Mouse (Mus musculus): ENCODE data around the gene Slx4ip. TPM values are rescaled to one million over a fixed set of nuclear protein-coding genes. Genes with fewer than 3 reads are reported as not detected.
A peak's percentile ranks its signal among the peaks of the same experiment; 100 is the strongest.
"Not testable (repeated sequence)": the region's sequence is repeated elsewhere in the genome, so short reads cannot be mapped to it uniquely, and the experiment has no call there.

The Slx4ip gene
- polyA plus RNA-seq (2016; fragmentation: Nextera tagmentation; extraction: Ambion mirVana), result 11.6 and 12.1 TPM in 2 replicates

- no peaks in the 10 kb centered on the region for H3K36me3 ChIP-seq (replicated peaks)
- H3K27ac ChIP-seq, result peak within 1 kb of the TSS; percentile 89
- peak within 1 kb of the TSS; percentile 67 for H3K4me3 ChIP-seq (replicated peaks)
- WGBS, result under 1% methylated on average over 49 of the region's 49 CpGs
- H3K4me1 ChIP-seq, result peaks cover 6% of the 10 kb centered on the region
- H3K27me3 ChIP-seq, result no peaks in the 10 kb centered on the region
- ATAC-seq (ENCODE audit: low FRiP score), result peak; percentile 98
- H3K9ac ChIP-seq, result peak within 1 kb of the TSS; percentile 66
- H3K4me2 ChIP-seq, result peak within 1 kb of the TSS; percentile 48
- H3K9me3 ChIP-seq, result no peaks in the 10 kb centered on the region
These were observed at the start of gene Slx4ip, which contains the start of the genes AL731706.1 and Mkks for GRCm38 (mm10) chr2:136891068-136891950. Slx4ip (plus strand) TSS chr2:136891218. AL731706.1 (minus strand) TSS chr2:136891389. Mkks (minus strand) TSS chr2:136891389.

- no peaks in the 10 kb centered on the region for H3K36me3 ChIP-seq (replicated peaks)
- no peak overlapping the region for H3K9ac ChIP-seq
- no peak overlapping the region for H3K4me3 ChIP-seq (replicated peaks)
- no peaks in the 10 kb centered on the region for H3K9me3 ChIP-seq
- H3K27me3 ChIP-seq, result no peaks in the 10 kb centered on the region
- no peak overlapping the region for H3K27ac ChIP-seq
- no peak overlapping the region for H3K4me2 ChIP-seq
- no peak for ATAC-seq (ENCODE audit: low FRiP score)
- 79% methylated on average over 3 of the region's 3 CpGs for WGBS
- peaks cover 20% of the 10 kb centered on the region for H3K4me1 ChIP-seq
These were observed 40.7 kb upstream of the Slx4ip start for GRCm38 (mm10) chr2:136850366-136850765.

- Histone ChIP-seq H3K27ac (peak overlapping the region; percentile 65), H3K27me3 (no peaks in the 10 kb centered on the region), H3K4me3 (replicated peaks) (no peak overlapping the region), H3K4me1 (peaks cover 22% of the 10 kb centered on the region), H3K36me3 (replicated peaks) (no peaks in the 10 kb centered on the region), H3K9me3 (no peaks in the 10 kb centered on the region), H3K9ac (no peak overlapping the region), H3K4me2 (no peak overlapping the region; the same call in 1 of the 2 replicates)
- 8% methylated on average over 5 of the region's 5 CpGs for WGBS
- peak; percentile 64; the same call in 1 of the 2 replicates for ATAC-seq (ENCODE audit: low FRiP score)
These were observed 36.3 kb upstream of the Slx4ip start for GRCm38 (mm10) chr2:136854543-136855388.

- Histone ChIP-seq H3K9me3 (no peaks in the 10 kb centered on the region), H3K27ac (no peak within 1 kb of the TSS), H3K4me3 (replicated peaks) (no peak within 1 kb of the TSS), H3K4me2 (no peak within 1 kb of the TSS), H3K36me3 (replicated peaks) (peaks cover 24% of the 10 kb centered on the region), H3K4me1 (no peaks in the 10 kb centered on the region), H3K9ac (no peak within 1 kb of the TSS), H3K27me3 (no peaks in the 10 kb centered on the region)
- no peak for ATAC-seq (ENCODE audit: low FRiP score)
- WGBS, result 95% methylated on average over 2 of the region's 2 CpGs
These were observed 5.4 kb upstream of the Slx4ip start, which contains the start of gene AL731706.2 for GRCm38 (mm10) chr2:136885579-136885978. AL731706.2 (minus strand) TSS chr2:136885679.

- 69% methylated on average over 4 of the region's 4 CpGs for WGBS
- H3K27me3 ChIP-seq, result no peaks in the 10 kb centered on the region
- no peak for ATAC-seq (ENCODE audit: low FRiP score)
- H3K4me3 ChIP-seq (replicated peaks), result no peak overlapping the region
- H3K9me3 ChIP-seq, result no peaks in the 10 kb centered on the region
- H3K36me3 ChIP-seq (replicated peaks), result peaks cover 14% of the 10 kb centered on the region
- no peak overlapping the region for H3K4me2 ChIP-seq
- H3K9ac ChIP-seq, result no peak overlapping the region
- no peaks in the 10 kb centered on the region for H3K4me1 ChIP-seq
- H3K27ac ChIP-seq, result no peak overlapping the region
These were observed 4.2 kb upstream of the Slx4ip start for GRCm38 (mm10) chr2:136886846-136887245.

GRCm38 (mm10) chr2:136890716-136891067, 326 bp upstream of the Slx4ip start:
- H3K4me1 ChIP-seq; H3K9me3 ChIP-seq; H3K36me3 ChIP-seq (replicated peaks); H3K27me3 ChIP-seq: not testable (repeated sequence)
- Histone ChIP-seq H3K9ac (peak overlapping the region; percentile 61), H3K4me3 (replicated peaks) (peak overlapping the region; percentile 67), H3K27ac (peak overlapping the region; percentile 89), H3K4me2 (peak overlapping the region; percentile 48)
- ATAC-seq (ENCODE audit: low FRiP score), result peak; percentile 66
- WGBS, result 6% methylated on average over 15 of the region's 15 CpGs

- H3K9me3 ChIP-seq, result no peaks in the 10 kb centered on the region
- WGBS, result under 1% methylated on average over 23 of the region's 23 CpGs
- peak; percentile 83 for ATAC-seq (ENCODE audit: low FRiP score)
- H3K4me2 ChIP-seq, result peak overlapping the region; percentile 46
- H3K27me3 ChIP-seq, result no peaks in the 10 kb centered on the region
- peaks cover 6% of the 10 kb centered on the region for H3K4me1 ChIP-seq
- peak overlapping the region; percentile 66 for H3K9ac ChIP-seq
- H3K4me3 ChIP-seq (replicated peaks), result peak overlapping the region; percentile 67
- no peaks in the 10 kb centered on the region for H3K36me3 ChIP-seq (replicated peaks)
- peak overlapping the region; percentile 89 for H3K27ac ChIP-seq
These were observed 943 bp downstream of the Slx4ip start for GRCm38 (mm10) chr2:136891951-136892371.

- Histone ChIP-seq H3K27ac (no peak overlapping the region), H3K4me2 (no peak overlapping the region), H3K9me3 (no peaks in the 10 kb centered on the region), H3K4me1 (peaks cover 6% of the 10 kb centered on the region), H3K36me3 (replicated peaks) (no peaks in the 10 kb centered on the region), H3K9ac (no peak overlapping the region), H3K4me3 (replicated peaks) (no peak overlapping the region), H3K27me3 (no peaks in the 10 kb centered on the region)
- 14% methylated on average over 2 of the region's 2 CpGs for WGBS
- ATAC-seq (ENCODE audit: low FRiP score), result no peak
These were observed 3.5 kb downstream of the Slx4ip start for GRCm38 (mm10) chr2:136894494-136894893.

- ATAC-seq (ENCODE audit: low FRiP score), result no peak
- H3K36me3 ChIP-seq (replicated peaks), result no peaks in the 10 kb centered on the region
These were observed 5.1 kb downstream of the Slx4ip start for GRCm38 (mm10) chr2:136896131-136896530.

GRCm38 (mm10) chr2:136908596-136908995, 17.6 kb downstream of the Slx4ip start:
- H3K4me3 ChIP-seq (replicated peaks), result no peak overlapping the region
- 77% methylated on average over 3 of the region's 3 CpGs for WGBS
- H3K9ac ChIP-seq, result no peak overlapping the region
- H3K27me3 ChIP-seq, result no peaks in the 10 kb centered on the region
- peaks cover 19% of the 10 kb centered on the region for H3K4me1 ChIP-seq
- H3K36me3 ChIP-seq (replicated peaks), result peaks cover 7% of the 10 kb centered on the region; the same call in 1 of the 2 replicates
- no peak overlapping the region for H3K4me2 ChIP-seq
- no peak overlapping the region for H3K27ac ChIP-seq
- ATAC-seq (ENCODE audit: low FRiP score), result no peak
- no peaks in the 10 kb centered on the region for H3K9me3 ChIP-seq

More at GRCm38 (mm10) chr2:136896131-136896530, 5.1 kb downstream of the Slx4ip start:
- H3K4me2 ChIP-seq, result no peak overlapping the region
- H3K4me1 ChIP-seq, result peaks cover 6% of the 10 kb centered on the region
- no peak overlapping the region for H3K9ac ChIP-seq
- H3K27me3 ChIP-seq, result no peaks in the 10 kb centered on the region
- no peaks in the 10 kb centered on the region for H3K9me3 ChIP-seq
- no peak overlapping the region for H3K27ac ChIP-seq
- 83% methylated on average over 2 of the region's 2 CpGs for WGBS
- no peak overlapping the region for H3K4me3 ChIP-seq (replicated peaks)

GRCm38 (mm10) chr2:136909298-136909697, 18.3 kb downstream of the Slx4ip start:
- 60% methylated on average over 2 of the region's 2 CpGs for WGBS
- no peaks in the 10 kb centered on the region for H3K27me3 ChIP-seq
- no peaks in the 10 kb centered on the region for H3K9me3 ChIP-seq
- H3K9ac ChIP-seq, result no peak overlapping the region
- H3K4me1 ChIP-seq, result peaks cover 19% of the 10 kb centered on the region
- no peak overlapping the region for H3K27ac ChIP-seq
- no peak overlapping the region for H3K4me3 ChIP-seq (replicated peaks)
- no peak overlapping the region for H3K4me2 ChIP-seq
- peaks cover 7% of the 10 kb centered on the region; the same call in 1 of the 2 replicates for H3K36me3 ChIP-seq (replicated peaks)
- no peak for ATAC-seq (ENCODE audit: low FRiP score)

GRCm38 (mm10) chr2:136911958-136912411, 21.0 kb downstream of the Slx4ip start:
- no peaks in the 10 kb centered on the region for H3K27me3 ChIP-seq
- H3K9me3 ChIP-seq, result no peaks in the 10 kb centered on the region
- 0 out of 2 replicates have a peak overlapping the region, but pooled peaks have one; percentile 6 for H3K4me2 ChIP-seq
- H3K36me3 ChIP-seq (replicated peaks), result no peaks in the 10 kb centered on the region
- no peak overlapping the region for H3K4me3 ChIP-seq (replicated peaks)
- peaks cover 19% of the 10 kb centered on the region for H3K4me1 ChIP-seq
- no peak overlapping the region for H3K27ac ChIP-seq
- WGBS, result 4% methylated on average over 4 of the region's 4 CpGs
- no peak overlapping the region for H3K9ac ChIP-seq
- ATAC-seq (ENCODE audit: low FRiP score), result peak; percentile 54
